Mouse (Mus musculus) neutrophil, adult 5-6 weeks (primary cell): ENCODE data around the gene Hoxa1. TPM values are rescaled to one million over a fixed set of nuclear protein-coding genes. Genes with fewer than 3 reads are reported as not detected.

Experiments
- ATAC-seq: fragments of 151-379, 151-347 bp; 2 replicates; pipeline ENCODE4 v1.8.0; 2017; ENCODE audit warnings: mild to moderate bottlenecking, moderate TSS enrichment; ENCODE audit not compliant: insufficient number of reproducible peaks, poor library complexity, low FRiP score, severe bottlenecking; ENCODE audit errors: extremely low read depth
- total RNA-seq: library from RNA; stranded (forward); fragments of 200-1000 nt; gene quantifications from 2 replicates; pipeline ENCODE4 v1.2.3, GENCODE M21; 2017

Hoxa1 gene
- total RNA-seq, 1 experiment from 2014 or later = not detected

DNA sequence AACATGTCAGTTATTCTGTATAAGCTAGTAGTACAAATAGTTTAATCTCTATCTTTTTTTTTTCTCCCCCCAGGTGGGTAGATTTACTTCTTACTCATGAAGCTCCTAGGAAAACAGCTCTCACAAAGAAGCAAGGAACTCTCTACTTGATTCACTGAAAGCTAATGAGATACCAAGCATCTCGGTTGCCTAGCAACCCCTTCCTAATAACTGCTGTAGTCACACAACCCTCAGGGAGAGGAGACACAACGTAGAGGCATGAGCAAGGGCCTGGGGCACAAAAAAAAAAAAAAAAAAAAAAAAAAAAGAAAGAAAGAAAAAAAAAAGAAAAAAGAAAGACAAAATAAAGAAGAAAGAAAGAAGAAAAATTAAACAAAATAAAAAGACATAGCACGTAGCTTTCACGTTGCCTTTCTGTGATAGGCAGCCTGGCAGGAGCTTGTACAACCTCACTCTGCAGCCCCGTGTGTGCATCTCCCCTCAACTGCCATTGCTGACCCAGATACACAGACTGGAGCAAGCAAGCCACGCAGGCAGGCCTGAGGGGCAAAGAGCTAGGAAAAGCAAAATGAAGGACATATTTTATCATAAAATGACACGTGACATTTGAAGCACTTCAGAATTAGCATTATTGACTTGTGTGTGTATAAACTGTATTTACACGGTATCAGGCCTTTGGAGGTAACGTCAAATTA is 20.1 kb downstream of the Hoxa1 start:
- no peak for ATAC-seq

DNA sequence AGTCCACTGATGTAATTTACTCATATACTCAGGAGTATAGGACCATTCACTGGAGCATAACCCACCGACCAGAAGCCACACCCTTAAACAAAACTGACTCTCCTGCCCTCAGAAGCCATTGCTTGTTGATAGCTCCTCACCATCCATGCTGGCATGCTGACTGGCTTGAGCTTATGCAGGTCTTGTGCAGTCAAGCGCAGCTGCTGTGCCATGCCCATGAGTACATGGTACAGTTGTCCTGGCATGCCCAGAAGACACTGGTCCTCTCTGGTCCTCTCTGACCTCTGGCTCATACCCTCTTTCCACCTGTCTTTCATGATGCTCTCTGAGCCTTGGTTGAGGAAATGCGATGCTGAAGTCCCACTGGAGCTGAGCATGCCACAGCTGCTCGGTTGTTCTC is 34.4 kb downstream of the Hoxa1 start:
- ATAC-seq = no peak

DNA sequence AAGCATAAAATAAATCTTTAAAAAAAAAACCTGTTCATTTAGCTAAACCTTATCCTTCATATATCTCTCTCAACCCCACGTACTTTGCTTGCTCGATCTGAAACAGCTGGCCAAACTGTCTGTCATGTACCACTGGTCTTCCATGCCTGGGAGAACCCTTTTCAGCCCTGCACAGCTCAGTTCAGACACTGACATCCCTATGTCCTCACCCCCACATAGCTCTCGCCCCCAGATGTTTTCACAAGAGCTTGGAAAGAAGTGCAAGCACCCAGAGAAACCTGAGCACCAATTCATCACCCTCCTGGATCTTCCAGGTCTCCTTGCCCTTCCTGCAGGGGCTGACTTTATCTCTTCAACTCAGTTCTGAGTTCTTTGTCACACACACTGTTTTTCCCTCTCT is 36.9 kb downstream of the Hoxa1 start:
- no peak for ATAC-seq

DNA sequence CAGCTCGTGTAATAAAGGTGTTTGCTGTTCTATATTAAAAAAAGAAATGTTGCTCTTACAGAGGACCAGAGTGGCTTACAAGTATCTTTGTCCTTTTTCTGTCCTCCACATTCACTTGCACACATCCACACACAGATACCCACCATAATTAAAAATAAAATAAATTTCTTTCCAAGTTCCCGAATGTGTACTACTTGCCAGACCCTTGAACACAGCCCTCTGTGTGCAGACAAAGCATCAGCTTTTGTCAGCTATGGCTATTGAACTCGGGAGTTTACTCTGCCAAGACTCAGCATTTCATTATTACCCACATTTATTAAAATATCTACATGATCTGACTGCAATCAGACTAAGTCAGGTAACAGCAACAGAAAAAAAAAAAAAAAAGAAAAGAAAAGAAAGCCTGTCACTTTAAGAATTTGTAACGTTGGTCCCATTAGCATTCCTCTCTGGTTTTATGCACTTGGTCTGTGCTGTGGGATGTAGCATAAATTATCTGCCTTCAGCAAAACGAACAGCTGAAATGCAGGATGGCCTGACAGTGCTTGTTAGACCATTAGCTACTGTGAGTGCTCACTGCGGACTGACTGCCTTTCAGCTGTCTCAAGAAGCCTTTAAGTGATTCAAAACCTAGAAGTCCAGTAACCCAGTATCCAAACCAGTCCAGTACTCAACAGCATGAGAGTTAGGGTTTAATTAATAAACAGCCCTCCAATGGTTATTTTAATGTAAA is 39.0 kb downstream of the Hoxa1 start:
- no peak for ATAC-seq

DNA sequence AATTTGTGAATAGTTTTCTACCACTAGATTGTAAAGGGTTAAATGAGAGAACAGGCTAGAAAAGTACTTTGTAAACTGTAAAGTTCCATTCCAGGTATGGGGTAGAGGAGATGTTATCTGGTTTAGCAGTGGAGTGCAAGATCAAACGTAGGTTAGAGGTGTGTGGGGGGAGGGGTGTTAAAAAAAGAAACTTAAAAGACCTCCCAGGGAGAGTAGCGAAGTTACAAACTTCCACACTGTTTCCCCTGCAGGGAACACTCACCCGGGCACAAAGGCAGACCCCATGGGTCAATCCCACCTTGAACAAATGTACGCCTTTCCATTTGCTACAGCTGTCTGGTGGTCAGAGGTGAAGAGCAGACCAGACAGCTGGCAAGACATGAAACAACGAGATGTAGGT is 42.2 kb downstream of the Hoxa1 start:
- ATAC-seq = no peak

DNA sequence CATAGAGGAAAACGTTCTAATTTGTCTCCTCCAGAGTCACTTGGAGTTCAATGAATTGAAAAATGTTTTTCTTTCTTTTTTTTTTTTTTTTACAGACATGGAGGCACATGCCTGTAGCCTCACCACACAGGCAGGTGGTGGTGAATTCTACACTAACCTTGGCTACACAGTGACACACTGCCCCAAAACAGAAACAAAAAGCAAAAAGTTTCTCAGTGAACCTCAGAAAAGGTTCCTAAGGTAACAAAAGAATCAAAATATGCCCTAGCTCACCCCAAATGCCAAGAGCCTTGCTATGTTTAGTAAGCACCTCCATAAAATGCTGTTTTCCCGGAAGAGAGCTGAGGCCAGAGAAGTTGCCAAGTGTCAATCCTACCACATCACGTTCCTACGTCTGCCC is 46.3 kb downstream of the Hoxa1 start:
- ATAC-seq = no peak

DNA sequence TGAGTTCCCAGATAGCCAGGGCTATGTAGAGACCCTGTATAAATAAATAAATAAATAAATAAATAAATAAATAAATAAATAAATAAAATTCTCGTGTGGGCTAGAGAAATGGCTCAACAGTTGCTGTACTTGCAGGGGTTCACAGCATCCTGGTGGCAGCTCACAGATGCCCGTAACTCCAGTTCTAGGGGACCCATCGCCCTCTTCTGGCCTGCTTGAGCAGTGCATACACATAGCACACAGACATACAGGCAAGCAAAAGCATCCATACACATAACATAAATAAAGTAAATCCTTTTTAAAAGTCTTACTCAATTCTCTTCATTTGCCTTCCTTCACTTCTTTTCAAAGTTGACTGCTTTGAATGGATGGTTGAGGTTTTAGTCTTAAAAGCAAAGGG is 50.7 kb downstream of the Hoxa1 start:
- ATAC-seq = no peak

DNA sequence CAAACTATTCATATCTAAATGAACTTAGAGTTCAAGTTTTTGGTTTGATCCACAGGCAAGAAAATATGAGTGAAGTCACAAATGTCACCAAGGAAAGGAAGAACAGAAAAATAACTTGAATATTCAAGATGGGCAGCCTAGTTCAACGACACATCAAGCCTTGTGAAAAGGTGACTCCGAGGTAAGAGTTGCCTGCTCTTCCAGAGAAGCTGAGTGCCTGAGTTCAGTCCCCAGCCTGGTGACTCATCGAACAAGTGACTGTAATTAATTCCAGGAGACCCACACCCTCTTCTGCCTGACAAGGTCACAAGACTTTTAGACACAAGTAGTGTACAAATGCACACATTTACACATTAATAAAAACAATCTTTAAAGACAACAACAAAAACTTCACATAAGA is 51.4 kb downstream of the Hoxa1 start:
- ATAC-seq = no peak

DNA sequence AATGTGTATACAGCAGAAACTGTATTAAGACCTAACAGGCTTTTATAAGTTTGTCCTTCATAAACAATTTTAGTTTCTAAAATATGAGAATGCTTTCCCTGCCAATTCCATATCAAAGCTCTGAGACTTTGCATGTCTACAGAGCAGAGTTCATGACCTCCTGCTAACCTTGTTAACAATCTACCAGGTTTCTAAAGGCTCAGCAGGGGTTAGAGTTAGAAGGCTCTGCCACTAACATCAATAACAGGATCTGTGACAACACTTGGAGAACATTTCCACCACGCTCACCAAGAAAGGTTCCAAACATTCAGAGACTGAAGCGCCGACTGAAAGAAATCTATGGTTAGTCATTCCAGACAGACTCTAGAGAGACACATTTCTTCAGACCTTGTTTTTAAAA is 51.9 kb downstream of the Hoxa1 start:
- ATAC-seq = no peak

Other genes with a start within 250 kb of the Hoxa1 start
- 348 and 404 TPM in 2 replicates for gene Skap2, start 145.8 kb downstream of the Hoxa1 start, total RNA-seq
- gene Hoxa2, start 6.5 kb upstream of the Hoxa1 start, total RNA-seq = not detected in 2 replicates
- not detected in 2 replicates for gene 5730596B20Rik, start 19.2 kb upstream of the Hoxa1 start, total RNA-seq
- gene Hoxa4, start 33.4 kb upstream of the Hoxa1 start, total RNA-seq = not detected in 2 replicates
- not detected in 2 replicates for gene Hoxa5, start 46.3 kb upstream of the Hoxa1 start, total RNA-seq
- gene Hoxa6, start 50.4 kb upstream of the Hoxa1 start, total RNA-seq = not detected in 2 replicates
- not detected in 2 replicates for gene Hoxa3, start 55.0 kb upstream of the Hoxa1 start, total RNA-seq
- not detected in 2 replicates for gene Gm28308, start 55.0 kb upstream of the Hoxa1 start, total RNA-seq
- 0.61 TPM in 1 of 2 replicates, not detected in the other for gene Hoxa7, start 63.5 kb upstream of the Hoxa1 start, total RNA-seq
- not detected in 2 replicates for gene Hoxa9, start 72.8 kb upstream of the Hoxa1 start, total RNA-seq
- not detected in 2 replicates for gene Hoxa10, start 82.5 kb upstream of the Hoxa1 start, total RNA-seq
- gene Hoxa11, start 87.5 kb upstream of the Hoxa1 start, total RNA-seq = not detected in 2 replicates
- not detected in 2 replicates for gene Hoxa13, start 102.6 kb upstream of the Hoxa1 start, total RNA-seq
- not detected in 2 replicates for gene Evx1, start 155.2 kb upstream of the Hoxa1 start, total RNA-seq